Mouse (Mus musculus): ENCODE measurements around the gene Foxp1. TPM values are rescaled to one million over a fixed set of nuclear protein-coding genes. Genes with fewer than 3 reads are reported as not detected.

Foxp1 gene
- total RNA-seq, 1 experiment from 2014 or later, result 77.4 TPM

DNA sequence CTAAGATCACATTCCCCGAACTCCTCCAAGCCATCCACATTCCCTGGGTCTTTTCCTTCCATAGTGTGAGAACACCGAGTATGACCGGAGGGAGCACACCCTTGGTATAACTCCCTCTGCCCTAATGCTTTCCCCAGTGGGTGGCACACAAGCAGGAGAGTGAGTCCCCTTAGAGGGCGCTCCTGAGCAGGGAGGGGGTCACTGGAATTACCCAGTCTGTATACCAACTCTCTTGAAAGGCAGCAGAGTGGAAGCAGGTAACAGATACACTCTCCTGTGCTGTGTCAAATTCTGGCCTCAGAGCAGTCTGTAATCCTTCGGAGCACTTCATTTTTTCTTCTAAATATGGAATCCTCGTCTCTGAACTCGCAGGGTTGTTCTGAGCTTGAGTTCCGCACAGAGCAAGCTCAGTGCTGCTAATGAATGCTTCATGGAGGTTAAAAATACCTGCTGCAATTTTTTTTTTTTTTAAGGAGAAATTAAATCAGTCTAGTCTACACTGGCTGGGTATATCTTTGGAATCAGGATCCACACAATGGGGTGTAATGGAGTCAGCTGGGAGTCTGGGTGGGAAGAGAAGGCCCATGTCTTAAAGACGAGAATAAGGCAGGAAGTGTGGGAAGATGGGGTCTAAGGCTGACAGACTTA, 565.9 kb downstream of the Foxp1 start:
- no peak for ATAC-seq (replicated peaks; ENCODE audit: low read depth, poor library complexity, severe bottlenecking)

DNA sequence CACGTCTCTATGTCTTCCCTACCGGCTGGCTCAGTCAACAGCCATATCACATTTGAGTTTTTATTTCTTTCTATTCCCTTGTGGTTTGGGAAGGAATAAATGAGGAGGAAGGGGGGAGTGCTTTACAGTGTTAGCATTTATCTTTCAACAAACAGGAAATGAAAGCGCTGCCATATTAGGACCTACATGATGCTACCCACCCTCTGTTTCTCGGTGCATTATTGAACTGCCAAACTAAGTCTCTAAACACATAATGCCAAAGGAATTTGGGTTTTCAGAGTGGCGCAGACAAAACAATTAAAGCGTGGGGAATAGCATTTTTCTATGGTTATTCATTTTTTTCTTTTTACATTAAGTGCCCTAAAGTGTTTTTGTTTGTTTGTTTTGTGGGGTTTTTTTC, 566.8 kb downstream of the Foxp1 start:
- 0 out of 2 replicates have a peak, but pooled peaks have one; percentile 4 for ATAC-seq (replicated peaks; ENCODE audit: low read depth, poor library complexity, severe bottlenecking)

DNA sequence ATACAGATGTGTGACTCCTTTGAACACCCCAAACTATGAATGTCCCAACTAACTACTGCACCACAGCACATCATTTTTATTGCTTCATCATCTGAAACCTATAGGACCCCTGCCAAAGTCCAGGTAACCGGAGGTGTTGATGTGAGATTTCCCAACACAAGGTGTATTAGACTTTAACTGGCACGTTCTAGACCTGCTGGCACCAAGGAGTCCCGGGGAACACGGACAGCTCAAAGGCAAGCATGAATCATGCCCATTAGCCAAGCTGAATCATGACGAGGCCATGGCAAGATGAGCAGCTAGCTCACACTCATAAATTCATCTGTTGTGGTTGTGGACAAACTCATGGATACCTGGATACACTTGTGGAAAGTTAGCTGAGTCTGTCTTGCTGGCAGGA, 568.1 kb downstream of the Foxp1 start:
- ATAC-seq (replicated peaks; ENCODE audit: low read depth, poor library complexity, severe bottlenecking), result no peak

DNA sequence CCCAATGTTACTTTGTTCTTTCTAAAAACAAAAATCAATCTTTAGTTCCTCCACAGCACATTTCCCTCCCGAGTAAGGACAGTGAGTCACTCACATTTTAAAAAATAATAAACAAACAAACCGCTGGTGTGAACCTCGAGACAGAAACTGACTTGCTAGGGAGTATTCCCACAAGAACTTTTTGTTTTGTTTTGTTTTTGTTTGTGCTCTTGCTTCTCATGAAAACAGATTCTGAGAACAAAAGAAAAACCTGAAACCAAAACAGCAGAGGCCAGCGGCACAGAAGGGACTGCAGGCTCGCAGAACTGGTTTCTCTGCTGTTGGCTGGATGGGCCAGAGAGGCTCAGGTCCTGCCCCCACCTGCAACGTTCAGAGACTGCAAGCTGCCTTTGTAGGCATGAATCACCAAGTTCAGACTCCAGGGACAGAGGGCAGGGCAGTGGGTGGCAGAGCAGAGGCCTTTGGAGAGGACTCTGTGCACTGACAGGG, 572.8 kb downstream of the Foxp1 start:
- no peak for ATAC-seq (replicated peaks; ENCODE audit: low read depth, poor library complexity, severe bottlenecking)

DNA sequence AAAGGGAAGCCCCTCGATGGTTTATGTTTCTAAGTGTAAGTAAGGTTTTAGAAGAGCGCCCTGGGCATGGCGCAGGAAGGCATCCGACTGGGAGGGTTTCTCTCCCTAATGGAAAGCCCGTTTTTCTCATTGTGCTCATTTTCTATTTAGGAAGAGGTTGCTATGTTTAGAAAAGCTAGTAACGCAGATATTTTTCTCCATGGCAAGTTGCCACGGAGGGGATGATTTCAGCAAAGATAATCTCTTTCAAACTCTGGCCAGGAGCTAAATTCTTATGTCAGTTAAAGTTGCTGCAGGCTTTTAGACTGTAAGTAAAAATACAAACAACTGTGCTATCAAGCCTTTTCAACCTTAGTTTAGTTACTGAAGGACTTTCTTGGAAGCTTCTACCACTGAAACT, 573.2 kb downstream of the Foxp1 start:
- no peak for ATAC-seq (replicated peaks; ENCODE audit: low read depth, poor library complexity, severe bottlenecking)

DNA sequence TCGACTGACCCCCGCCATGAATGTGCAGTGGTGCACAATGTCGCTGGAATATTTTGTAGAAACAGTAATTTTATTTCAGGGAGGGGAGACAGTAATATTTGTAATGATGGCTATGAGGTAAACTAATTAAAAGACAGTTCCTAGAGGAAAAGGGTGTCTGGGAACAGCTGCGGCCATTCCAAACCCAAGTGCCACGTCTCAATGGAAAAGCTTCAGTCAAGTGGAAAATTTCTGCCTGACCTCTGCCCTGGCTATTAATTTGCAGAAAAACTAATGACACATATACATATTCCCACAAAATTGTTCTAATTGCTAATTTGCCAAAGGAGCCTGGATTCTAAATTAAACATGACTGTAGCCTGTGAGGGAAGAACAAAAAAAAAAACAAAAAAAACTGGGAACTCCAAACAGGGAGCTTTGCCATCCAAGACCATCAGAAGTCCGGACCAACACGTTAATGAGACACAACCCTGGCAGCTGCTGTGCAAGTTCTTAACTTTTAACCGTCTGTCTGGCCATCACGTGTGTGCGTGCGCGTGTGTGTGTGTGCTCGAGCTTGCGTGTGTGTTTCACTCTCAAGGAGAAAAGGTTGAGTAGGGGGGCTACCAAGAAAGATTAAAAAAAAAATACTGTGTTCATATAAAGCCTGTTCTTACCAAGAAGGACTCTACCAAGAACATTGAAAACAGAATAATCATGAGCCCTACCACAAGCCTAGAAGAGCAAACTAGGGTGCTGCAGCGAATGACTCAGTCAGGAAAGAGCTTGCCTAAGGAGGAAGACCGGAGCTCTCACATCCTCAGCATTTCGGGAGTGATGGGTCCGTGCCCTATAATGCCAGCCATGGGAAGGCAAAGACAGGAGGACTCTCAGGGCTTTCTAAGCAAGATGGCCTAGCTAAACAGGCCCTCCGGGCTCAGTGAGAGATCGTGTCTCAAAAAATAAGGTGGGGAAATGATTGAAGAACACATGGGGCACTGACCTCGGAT, 574.1 kb downstream of the Foxp1 start:
- ATAC-seq (replicated peaks; ENCODE audit: low read depth, poor library complexity, severe bottlenecking), result no peak

DNA sequence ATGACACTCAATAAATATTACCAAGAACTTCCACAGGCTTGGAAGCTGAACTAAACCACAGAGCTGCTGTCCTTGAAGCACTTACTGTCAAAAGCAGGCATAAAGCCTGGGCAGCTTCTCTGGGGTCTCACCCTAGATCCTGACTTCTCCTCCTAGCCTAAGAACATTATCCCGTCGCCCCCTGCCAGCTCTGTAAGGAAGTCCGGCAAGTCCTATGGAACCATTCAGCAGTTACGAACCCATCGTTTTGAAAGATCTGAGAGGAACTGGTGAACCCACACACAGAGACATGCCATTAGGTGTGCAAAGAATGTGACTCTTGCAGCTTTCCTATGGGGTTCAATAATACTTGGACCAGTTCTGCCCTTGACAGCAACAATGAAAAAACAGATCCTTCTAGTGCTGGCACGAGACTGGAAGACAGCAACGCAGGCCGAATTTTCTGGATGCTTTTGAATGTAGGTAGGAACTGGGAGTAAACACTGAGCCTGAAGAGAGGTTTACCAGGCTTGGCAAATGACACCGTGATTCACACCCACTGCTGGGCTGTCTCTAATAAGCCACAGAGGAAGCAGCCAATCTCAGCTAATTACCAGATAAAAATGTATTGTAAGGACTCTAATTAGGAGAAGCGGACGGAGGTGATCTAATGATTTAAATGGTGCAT, 574.9 kb downstream of the Foxp1 start:
- ATAC-seq (replicated peaks; ENCODE audit: low read depth, poor library complexity, severe bottlenecking), result no peak

DNA sequence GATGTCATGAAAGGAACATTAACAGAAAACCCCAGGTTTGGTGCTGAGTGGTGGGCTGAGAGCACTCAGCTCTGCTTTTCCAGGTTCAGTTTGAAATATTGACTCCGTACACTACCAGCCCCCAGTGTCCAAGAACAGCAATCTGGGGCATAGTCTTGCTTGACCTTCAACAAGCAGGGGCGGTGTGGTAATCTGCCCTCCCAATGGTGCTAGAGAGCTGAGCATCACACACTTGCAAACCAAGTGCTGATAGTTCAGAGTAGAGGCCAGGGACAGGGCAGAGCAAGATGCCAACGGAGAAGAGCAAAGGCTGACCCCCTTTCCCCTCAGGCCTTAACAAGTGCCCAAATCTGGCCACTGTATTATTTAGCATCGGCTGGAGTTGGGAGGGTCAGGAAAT, 575.8 kb downstream of the Foxp1 start:
- ATAC-seq (replicated peaks; ENCODE audit: low read depth, poor library complexity, severe bottlenecking), result no peak

DNA sequence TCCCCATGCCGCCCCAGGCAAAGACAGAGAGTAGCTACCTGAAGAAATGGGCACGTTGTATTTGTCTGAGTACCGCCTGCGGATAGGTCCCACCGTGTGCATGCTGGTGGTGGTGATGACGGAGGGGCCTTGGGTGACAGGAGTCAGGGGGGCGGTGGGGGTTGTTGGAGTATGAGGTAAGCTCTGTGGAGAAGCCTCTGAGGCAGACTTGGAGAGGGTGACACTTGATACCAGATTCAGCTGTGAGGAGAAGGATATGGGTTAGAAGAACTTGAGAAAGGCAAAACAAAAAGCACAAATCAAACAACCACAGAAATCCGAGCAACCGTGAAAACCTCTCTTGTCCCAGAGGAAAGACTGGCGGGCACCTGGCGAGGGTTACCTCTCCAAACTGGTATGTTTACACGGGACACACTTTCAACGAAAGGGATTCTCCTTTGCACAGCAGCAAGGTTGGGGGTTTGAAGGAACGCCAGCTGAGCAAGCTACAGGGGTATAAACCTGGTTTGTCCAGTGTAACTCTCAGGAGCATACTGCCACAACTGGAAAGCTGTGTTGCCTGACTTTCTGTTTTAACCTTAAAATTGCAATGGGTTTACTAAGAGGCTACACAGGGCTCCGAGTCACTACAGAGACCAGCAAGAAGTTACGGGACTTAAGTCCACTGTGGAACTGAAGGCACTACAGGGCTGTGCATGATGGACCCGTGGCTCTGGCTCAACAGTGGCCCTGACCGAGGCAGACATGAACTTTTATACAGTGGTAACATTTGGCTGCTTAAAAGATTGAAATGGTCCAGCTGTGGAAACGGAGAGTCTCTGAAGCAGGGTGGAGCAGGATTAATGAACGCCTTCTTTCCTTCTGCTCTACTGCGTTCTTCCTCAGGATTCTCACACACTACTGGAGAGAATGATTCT, 576.8 kb downstream of the Foxp1 start:
- ATAC-seq (replicated peaks; ENCODE audit: low read depth, poor library complexity, severe bottlenecking), result no peak

DNA sequence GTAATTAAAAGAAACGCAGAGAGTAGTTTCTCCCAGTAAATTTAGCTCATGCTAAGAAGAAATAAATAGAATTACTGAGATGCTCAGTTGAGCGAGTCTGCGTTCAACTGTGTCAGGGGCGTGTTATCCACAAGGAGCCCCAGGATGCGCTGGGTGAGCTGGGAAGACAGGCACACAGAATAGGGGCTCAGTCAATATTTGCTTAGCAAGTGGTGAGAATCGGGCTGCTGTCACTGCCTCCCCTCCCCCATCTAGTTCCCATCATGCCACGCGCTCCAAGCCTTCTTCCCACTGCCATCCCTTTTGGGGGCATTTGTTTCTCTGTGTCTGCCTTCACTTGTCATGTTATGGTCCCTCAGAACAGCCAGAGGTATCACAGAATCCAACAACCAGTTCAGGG, 584.2 kb downstream of the Foxp1 start:
- no peak for ATAC-seq (replicated peaks; ENCODE audit: low read depth, poor library complexity, severe bottlenecking)

DNA sequence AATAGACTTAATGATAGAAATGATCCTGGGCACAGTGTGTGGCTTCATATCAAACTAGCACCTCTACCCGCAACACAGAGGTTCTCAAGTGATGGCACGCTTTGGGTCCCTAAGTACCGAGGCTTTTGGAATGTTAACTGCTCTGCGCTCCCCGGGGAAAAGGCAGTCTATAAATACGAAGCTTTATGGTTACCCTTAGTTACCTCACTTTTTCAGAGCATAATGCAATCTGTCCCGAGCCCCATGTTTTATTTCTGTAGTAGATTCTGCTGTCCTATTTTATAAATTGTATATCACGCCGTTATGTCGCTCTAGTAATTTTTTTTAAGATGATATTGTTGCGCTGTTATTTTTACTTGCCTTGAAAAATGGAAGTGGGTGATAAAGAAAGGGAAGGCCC, 585.0 kb downstream of the Foxp1 start:
- no peak for ATAC-seq (replicated peaks; ENCODE audit: low read depth, poor library complexity, severe bottlenecking)

DNA sequence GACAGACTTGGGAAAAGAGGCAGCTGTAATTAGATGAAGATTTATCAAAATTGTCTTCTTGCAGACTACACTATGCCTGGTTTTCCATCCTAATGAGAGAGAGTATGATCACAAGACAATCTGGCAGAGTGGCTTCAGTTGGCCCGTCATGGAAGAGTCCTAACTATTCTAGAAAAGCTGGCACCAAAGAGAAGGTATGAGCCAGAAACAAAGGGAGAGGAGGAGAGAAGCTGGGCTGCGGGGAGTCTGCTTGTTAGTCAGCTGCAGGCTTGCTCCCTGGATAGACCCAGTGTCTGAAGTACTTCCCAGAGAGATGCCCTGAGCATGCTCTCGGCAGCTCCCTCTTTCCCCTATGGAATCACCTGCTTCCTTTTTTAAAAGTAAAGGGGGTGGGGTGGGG, 586.1 kb downstream of the Foxp1 start:
- ATAC-seq (replicated peaks; ENCODE audit: low read depth, poor library complexity, severe bottlenecking), result no peak

DNA sequence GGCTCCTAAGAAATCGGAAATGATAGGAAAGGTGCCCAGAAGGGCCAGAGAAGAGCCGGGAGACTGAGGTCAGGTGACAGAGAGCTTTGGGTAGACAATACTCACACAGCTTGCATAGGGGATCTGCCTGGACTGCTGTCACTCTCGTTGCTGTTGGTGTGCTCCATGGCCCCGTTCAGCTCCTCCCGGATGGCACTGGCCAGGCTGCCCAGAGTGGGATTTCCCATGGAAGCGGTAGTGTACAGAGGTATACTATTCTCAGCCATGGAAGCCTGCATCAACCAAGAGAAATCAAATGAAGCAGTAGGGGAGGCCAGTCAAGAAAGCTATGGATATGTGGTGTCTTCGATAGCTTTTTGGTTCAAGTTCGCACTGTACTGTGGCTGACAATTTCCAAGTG, 587.4 kb downstream of the Foxp1 start:
- no peak for ATAC-seq (replicated peaks; ENCODE audit: low read depth, poor library complexity, severe bottlenecking)

DNA sequence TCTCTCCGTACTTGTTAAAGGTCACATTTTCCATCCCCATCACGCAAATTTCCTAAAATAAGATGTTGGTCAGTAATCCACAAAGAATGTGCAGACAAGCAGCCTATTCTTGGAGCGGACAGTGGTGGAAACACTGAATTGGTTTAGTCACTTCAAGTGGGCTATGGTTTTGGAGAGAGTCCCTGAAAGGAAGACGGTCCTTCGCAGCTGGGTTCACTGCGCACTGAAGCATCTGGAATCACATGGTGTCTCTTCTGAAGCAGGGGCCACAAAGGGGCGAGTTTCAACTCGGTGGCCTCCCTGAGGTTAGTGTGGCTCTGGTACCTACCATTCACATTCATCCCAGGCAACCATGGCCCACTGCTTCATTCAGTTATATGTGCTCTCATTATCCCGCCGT, 588.1 kb downstream of the Foxp1 start:
- no peak for ATAC-seq (replicated peaks; ENCODE audit: low read depth, poor library complexity, severe bottlenecking)

DNA sequence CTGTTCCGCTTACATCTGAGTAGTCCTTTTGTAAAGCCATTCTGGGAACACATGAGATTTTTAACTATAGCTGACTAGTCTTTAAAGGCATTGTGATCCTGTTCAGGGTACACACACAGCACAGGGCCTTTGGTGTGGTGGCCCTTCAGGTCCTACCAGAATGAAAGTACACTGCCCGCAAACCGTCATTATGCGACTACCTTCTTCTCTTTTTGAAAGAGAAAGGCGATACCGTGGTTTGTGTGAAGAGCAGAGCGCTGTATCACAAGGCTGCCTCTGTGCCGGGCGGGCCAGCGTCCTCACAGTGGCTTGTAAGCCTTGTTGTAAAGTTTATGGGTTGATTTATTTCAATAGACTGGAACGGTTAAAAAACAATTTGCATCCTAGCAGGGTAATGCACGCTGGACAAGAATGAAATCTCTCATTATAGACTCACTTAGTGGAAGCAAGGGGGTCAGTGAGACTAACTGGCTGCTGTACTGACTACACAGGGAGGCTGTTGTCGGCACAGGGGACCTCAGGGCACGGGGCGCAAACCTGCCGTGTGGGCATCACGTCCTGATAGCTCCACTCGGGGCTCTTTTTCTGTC, 589.3 kb downstream of the Foxp1 start:
- no peak for ATAC-seq (replicated peaks; ENCODE audit: low read depth, poor library complexity, severe bottlenecking)

DNA sequence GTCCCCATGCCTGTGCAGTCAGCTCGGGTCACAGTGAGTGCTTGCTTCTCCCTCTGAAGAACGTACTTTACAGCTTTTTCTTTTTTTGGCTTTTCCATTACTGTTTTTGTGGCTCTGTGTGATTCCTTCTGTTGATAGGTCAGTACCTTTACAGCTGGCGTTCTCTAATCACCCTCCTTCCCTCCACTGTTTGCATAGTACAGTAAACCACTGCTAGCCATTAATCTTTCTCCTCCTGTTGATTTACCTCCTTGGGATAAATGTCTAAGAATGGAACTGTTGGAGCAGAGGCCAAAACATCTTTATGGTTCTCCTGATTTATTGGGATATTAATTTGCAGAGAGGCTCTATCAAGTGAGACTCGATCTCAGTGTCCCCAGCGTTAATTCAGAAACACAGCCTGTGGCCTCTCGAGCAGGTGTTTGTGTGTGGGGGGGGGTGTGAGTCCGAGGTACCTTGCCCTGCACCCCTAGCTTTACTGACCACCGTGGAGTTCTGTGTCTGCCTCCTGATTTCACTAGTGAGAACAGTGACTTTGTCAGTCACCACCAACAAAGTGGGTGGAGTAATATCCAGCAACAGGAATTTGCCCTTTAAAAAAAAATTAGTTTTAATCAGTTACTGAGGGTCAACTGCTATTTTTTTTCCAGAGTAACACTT, 590.5 kb downstream of the Foxp1 start:
- ATAC-seq (replicated peaks; ENCODE audit: low read depth, poor library complexity, severe bottlenecking), result no peak

DNA sequence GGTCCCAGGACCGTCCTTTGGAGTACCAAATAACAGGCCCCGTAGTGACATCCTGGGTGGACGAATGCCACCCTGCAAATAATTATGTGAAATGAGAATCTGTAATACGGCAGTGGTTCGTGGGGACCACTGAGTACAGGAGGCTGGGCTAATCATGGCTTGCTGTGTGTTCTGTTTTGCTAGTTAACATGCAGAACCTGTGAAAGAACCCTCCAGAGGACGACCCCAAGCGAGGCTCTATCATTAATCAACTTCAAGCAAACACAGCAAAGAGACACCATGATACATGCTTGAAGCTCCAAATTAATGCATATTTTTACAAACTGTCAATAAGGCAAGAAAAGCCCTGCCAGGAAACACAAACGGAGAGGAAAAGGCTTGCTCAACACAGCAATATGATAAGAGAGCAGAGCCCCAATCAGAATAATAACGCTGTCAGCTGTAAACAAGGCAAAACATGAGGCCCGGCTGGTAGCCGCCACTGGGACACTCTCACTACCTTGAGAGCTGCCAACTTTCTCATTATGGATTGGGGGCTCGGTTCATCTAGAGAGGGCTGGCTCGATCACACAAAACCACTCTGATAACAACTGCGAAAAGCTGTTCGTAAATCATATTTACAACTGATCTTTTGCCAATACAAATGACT, 591.7 kb downstream of the Foxp1 start:
- no peak for ATAC-seq (replicated peaks; ENCODE audit: low read depth, poor library complexity, severe bottlenecking)

DNA sequence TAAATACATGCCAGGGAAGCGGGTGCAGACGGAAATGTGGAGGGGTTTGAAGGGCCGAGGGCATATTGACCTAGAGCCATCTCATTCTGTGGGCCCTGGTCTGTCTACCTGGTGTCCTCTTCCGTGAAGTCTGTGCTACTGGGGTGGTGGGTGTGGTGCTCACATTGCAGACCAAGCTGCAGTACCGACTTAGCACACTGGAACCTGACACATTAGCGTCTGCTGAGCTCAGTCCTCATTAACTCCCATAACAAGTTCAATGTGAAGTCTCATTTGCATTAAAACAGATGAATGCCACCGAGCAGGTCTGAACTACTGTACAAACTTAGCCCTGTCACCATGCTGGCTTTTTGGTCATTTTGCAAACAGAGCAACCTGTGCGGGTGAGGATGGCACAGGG, 594.2 kb downstream of the Foxp1 start:
- ATAC-seq (replicated peaks; ENCODE audit: low read depth, poor library complexity, severe bottlenecking), result no peak

Measured in common myeloid progenitor, adult 5-6 weeks (primary cell).